Mouse (Mus musculus) embryonic facial prominence, embryonic 11.5 days (tissue): ENCODE results near the gene Ndufa9. TPM values are rescaled to one million over a fixed set of nuclear protein-coding genes. Genes with fewer than 3 reads are reported as not detected.

ENCODE experiments used
- ATAC-seq: fragments of 200-750 bp; cut with Nextera tagmentation; replicated peaks from 2 replicates; pipeline ENCODE4 v1.8.0; 2017; ENCODE audit warnings: low read depth; ENCODE audit not compliant: insufficient number of reproducible peaks, low FRiP score, low TSS enrichment
- DNase-seq: peaks from one replicate; pipeline ENCODE4 v3.0.0-alpha.2; 2015; ENCODE audit warnings: low spot score
- H3K27ac ChIP-seq: fragments of 300-500 bp; sonication (generic); replicated peaks from 2 replicates; pipeline ENCODE4 v1.5.1; 2014; ENCODE audit warnings: mild to moderate bottlenecking, low read depth, low read length, control low read depth
- H3K27me3 ChIP-seq: fragments of 300-500 bp; sonication (generic); 2 replicates; pipeline ENCODE4 v1.6.1; 2014; ENCODE audit warnings: mild to moderate bottlenecking, low read length, moderate library complexity, mixed read lengths; ENCODE audit not compliant: control insufficient read depth, insufficient read depth
- H3K36me3 ChIP-seq: fragments of 300-500 bp; sonication (generic); replicated peaks from 2 replicates; pipeline ENCODE4 v1.6.1; 2014; ENCODE audit warnings: low read depth, mild to moderate bottlenecking, low read length, moderate library complexity, mixed read lengths; ENCODE audit not compliant: control insufficient read depth, insufficient read depth
- H3K4me1 ChIP-seq: fragments of 300-500 bp; sonication (generic); 2 replicates; pipeline ENCODE4 v1.6.1; 2014; ENCODE audit warnings: low read length, mixed read lengths; ENCODE audit not compliant: control insufficient read depth, insufficient read depth
- H3K4me2 ChIP-seq: fragments of 300-500 bp; sonication (generic); 2 replicates; pipeline ENCODE4 v1.6.1; 2014; ENCODE audit warnings: low read depth, mild to moderate bottlenecking, control low read depth, low read length, moderate library complexity
- H3K4me3 ChIP-seq: fragments of 300-500 bp; sonication (generic); 2 replicates; pipeline ENCODE4 v1.5.1; 2014; ENCODE audit warnings: low read depth, low read length, control low read depth
- H3K9ac ChIP-seq: fragments of 300-500 bp; sonication (generic); replicated peaks from 2 replicates; pipeline ENCODE4 v1.6.1; 2014; ENCODE audit warnings: mild to moderate bottlenecking, control low read depth, low read length
- H3K9me3 ChIP-seq: fragments of 300-500 bp; sonication (generic); replicated peaks from 2 replicates; pipeline ENCODE4 v1.6.1; 2016; ENCODE audit warnings: mild to moderate bottlenecking, low read length, inconsistent platforms, mixed read lengths; ENCODE audit not compliant: control insufficient read depth
- WGBS: fragments of 180-500 bp; shearing (Covaris S2); extraction: QIAGEN DNeasy Blood & Tissue Kit; methylation state at CpG from one replicate; pipeline ENCODE4 v1.1.7; 2014; 5-methylcytosine and 5-hydroxymethylcytosine counted together
- polyA plus RNA-seq: library from polyadenylated mRNA; unstranded; fragments of >200 nt; fragmentation: Nextera tagmentation; extraction: Ambion mirVana; gene quantifications from 2 replicates; pipeline ENCODE4 v1.2.1, GENCODE M21; 2014

Gene Ndufa9
- 208 and 220 TPM in 2 replicates for polyA plus RNA-seq

GRCm38 (mm10) chr6:126848712-126849704 lies at the start of gene Ndufa9:
Gene Ndufa9, minus strand, starts transcription at chr6:126849136.
- Histone ChIP-seq H3K9me3 (no peaks in the 10 kb centered on the region), H3K4me3 (peak within 1 kb of the TSS; percentile 88), H3K27me3 (no peaks in the 10 kb centered on the region), H3K36me3 (no peaks in the 10 kb centered on the region), H3K9ac (peak within 1 kb of the TSS; percentile 86), H3K4me2 (peak within 1 kb of the TSS; percentile 68), H3K4me1 (peaks cover 4% of the 10 kb centered on the region; the same call in 1 of the 2 replicates), H3K27ac (no peak within 1 kb of the TSS)
- WGBS: 6% methylated on average over 46 of the region's 46 CpGs
- peak; percentile 72 for ATAC-seq
- peak; percentile 95 for DNase-seq

GRCm38 (mm10) chr6:126877118-126877517 lies 28.2 kb upstream of the Ndufa9 start:
- Histone ChIP-seq H3K9ac (no peak overlapping the region), H3K27ac (no peak overlapping the region), H3K36me3 (no peaks in the 10 kb centered on the region), H3K4me2 (no peak overlapping the region), H3K4me1 (no peaks in the 10 kb centered on the region), H3K4me3 (no peak overlapping the region), H3K27me3 (no peaks in the 10 kb centered on the region), H3K9me3 (no peaks in the 10 kb centered on the region)
- ATAC-seq (no peak), DNase-seq (no peak)
- WGBS: 79% methylated on average over 8 of the region's 8 CpGs

GRCm38 (mm10) chr6:126852881-126853280 lies 3.9 kb upstream of the Ndufa9 start, which contains the start of gene Akap3:
Gene Akap3, plus strand, starts transcription at chr6:126853098.
- Histone ChIP-seq H3K9ac (no peak within 1 kb of the TSS), H3K4me2 (no peak within 1 kb of the TSS), H3K4me1 (peaks cover 2% of the 10 kb centered on the region; the same call in 1 of the 2 replicates), H3K36me3 (no peaks in the 10 kb centered on the region), H3K27ac (no peak within 1 kb of the TSS), H3K9me3 (no peaks in the 10 kb centered on the region), H3K27me3 (no peaks in the 10 kb centered on the region), H3K4me3 (no peak within 1 kb of the TSS)
- DNase-seq (no peak), ATAC-seq (no peak)

GRCm38 (mm10) chr6:126836628-126837027 lies 12.3 kb downstream of the Ndufa9 start:
- DNase-seq: no peak
- Histone ChIP-seq H3K4me3 (no peak overlapping the region), H3K4me2 (no peak overlapping the region), H3K27me3 (no peaks in the 10 kb centered on the region), H3K9ac (no peak overlapping the region), H3K4me1 (no peaks in the 10 kb centered on the region), H3K9me3 (no peaks in the 10 kb centered on the region), H3K36me3 (peaks cover 4% of the 10 kb centered on the region), H3K27ac (no peak overlapping the region)
- ATAC-seq: no peak
- WGBS: 80% methylated on average over 8 of the region's 8 CpGs

GRCm38 (mm10) chr6:126823087-126823486 lies 25.8 kb downstream of the Ndufa9 start:
- Histone ChIP-seq H3K36me3 (no peaks in the 10 kb centered on the region; the same call in 1 of the 2 replicates), H3K9ac (no peak overlapping the region), H3K4me3 (no peak overlapping the region), H3K4me2 (no peak overlapping the region), H3K27ac (no peak overlapping the region), H3K27me3 (no peaks in the 10 kb centered on the region), H3K4me1 (no peaks in the 10 kb centered on the region), H3K9me3 (no peaks in the 10 kb centered on the region)
- ATAC-seq (no peak), DNase-seq (no peak)
- WGBS: 93% methylated on average over 3 of the region's 3 CpGs

GRCm38 (mm10) chr6:126816338-126816737 lies 32.6 kb downstream of the Ndufa9 start:
- 89% methylated on average over 8 of the region's 8 CpGs for WGBS
- Histone ChIP-seq H3K9me3 (no peaks in the 10 kb centered on the region), H3K4me3 (no peak overlapping the region), H3K4me2 (no peak overlapping the region), H3K27me3 (no peaks in the 10 kb centered on the region), H3K27ac (no peak overlapping the region), H3K9ac (no peak overlapping the region), H3K4me1 (no peaks in the 10 kb centered on the region), H3K36me3 (no peaks in the 10 kb centered on the region; the same call in 1 of the 2 replicates)
- DNase-seq (no peak), ATAC-seq (no peak)

GRCm38 (mm10) chr6:126815206-126815750 lies 33.7 kb downstream of the Ndufa9 start:
- WGBS: 63% methylated on average over 6 of the region's 6 CpGs
- no peak for DNase-seq
- H3K4me2 ChIP-seq: no peak overlapping the region

GRCm38 (mm10) chr6:126811481-126811880 lies 37.5 kb downstream of the Ndufa9 start:
- Histone ChIP-seq H3K4me1 (no peaks in the 10 kb centered on the region), H3K9ac (no peak overlapping the region), H3K9me3 (no peaks in the 10 kb centered on the region), H3K27ac (no peak overlapping the region), H3K4me2 (no peak overlapping the region), H3K4me3 (no peak overlapping the region), H3K27me3 (no peaks in the 10 kb centered on the region), H3K36me3 (no peaks in the 10 kb centered on the region)
- DNase-seq (no peak), ATAC-seq (no peak)
- 85% methylated on average over 4 of the region's 4 CpGs for WGBS

More at GRCm38 (mm10) chr6:126815206-126815750, 33.7 kb downstream of the Ndufa9 start:
- Histone ChIP-seq H3K9ac (no peak overlapping the region), H3K4me1 (no peaks in the 10 kb centered on the region), H3K4me3 (no peak overlapping the region), H3K27ac (no peak overlapping the region), H3K9me3 (no peaks in the 10 kb centered on the region), H3K27me3 (no peaks in the 10 kb centered on the region), H3K36me3 (no peaks in the 10 kb centered on the region; the same call in 1 of the 2 replicates)
- ATAC-seq: no peak
